ENCODE assay signal across 10 mouse cellular contexts in genomic region chr5:73193627-73194026, GRCm38 (mm10).
DNase-seq lines count a peak whose midpoint lies in the region; ATAC-seq and TF ChIP-seq lines count a peak whose summit lies in the region.
"Had no signal": no experiment of that assay in that cellular context is flagged by ENCODE, and none has a peak within 500 bp of the region (broad histone marks: within the 10 kb centered on the region; RNA-seq: fewer than 3 reads in every experiment).

No protein-coding gene starts in this region.

- no peak for TF ChIP-seq POLR2A in bone marrow, adult 2 months (IDR thresholded peaks at IDR 0.05; ENCODE audit: borderline replicate concordance, control insufficient read depth, low read depth, low read length)

- H3K4me1 ChIP-seq in kidney, embryonic 16.5 days (ENCODE audit: insufficient read depth, low read length), result peaks cover 23% of the 10 kb centered on the region
- peaks cover under 1% of the 10 kb centered on the region; the same call in 1 of the 2 replicates for H3K4me1 ChIP-seq in bone marrow, adult 2 months (ENCODE audit: control insufficient read depth, insufficient read depth, low read length)
- H3K4me1 ChIP-seq in limb, embryonic 10.5 days, result peaks cover 24% of the 10 kb centered on the region
- no peaks in the 10 kb centered on the region for H3K4me1 ChIP-seq in hindbrain, embryonic 16.5 days (ENCODE audit: control insufficient read depth, insufficient read depth, low read depth, low read length)

- peaks cover 1% of the 10 kb centered on the region for H3K9me3 ChIP-seq in kidney, embryonic 16.5 days (ENCODE audit: low read length)
- no peaks in the 10 kb centered on the region for H3K9me3 ChIP-seq in limb, embryonic 10.5 days (replicated peaks)
- no peaks in the 10 kb centered on the region for H3K9me3 ChIP-seq in hindbrain, embryonic 16.5 days (ENCODE audit: control insufficient read depth, low read length)

- H3K4me3 ChIP-seq in kidney, embryonic 16.5 days (ENCODE audit: low read length), result no peak overlapping the region
- H3K4me3 ChIP-seq in bone marrow, adult 2 months (replicated peaks; ENCODE audit: control insufficient read depth, low read depth, low read length), result no peak overlapping the region
- H3K4me3 ChIP-seq in limb, embryonic 10.5 days, result no peak overlapping the region
- no peak overlapping the region for H3K4me3 ChIP-seq in hindbrain, embryonic 16.5 days (ENCODE audit: low read length)
- H3K4me3 ChIP-seq: limb, embryonic 12.5 days had no signal

- no peak overlapping the region; the same call in 1 of the 2 replicates for H3K4me2 ChIP-seq in kidney, embryonic 16.5 days (replicated peaks; ENCODE audit: low read depth, low read length)
- no peak overlapping the region for H3K4me2 ChIP-seq in hindbrain, embryonic 16.5 days (ENCODE audit: low read length)
- H3K4me2 ChIP-seq: limb, embryonic 12.5 days had no signal

- peaks cover 4% of the 10 kb centered on the region for H3K36me3 ChIP-seq in kidney, embryonic 16.5 days (ENCODE audit: insufficient read depth, low read length)
- H3K36me3 ChIP-seq in limb, embryonic 10.5 days, result peaks cover 15% of the 10 kb centered on the region
- H3K36me3 ChIP-seq in hindbrain, embryonic 16.5 days (ENCODE audit: control insufficient read depth, insufficient read depth, low read length), result 0 out of 2 replicates have a peak, but pooled peaks cover 2% of the 10 kb centered on the region

- no peak for DNase-seq in kidney, postnatal 4 days
- no peak for DNase-seq in limb, embryonic 10.5 days (ENCODE audit: low spot score)
- no peak for DNase-seq in adrenal gland, postnatal 36 days
- no peak for DNase-seq in urinary bladder, postnatal 14 days (ENCODE audit: low spot score)
- DNase-seq: cerebellum, adult 2 months had no signal

- WGBS in kidney, embryonic 16.5 days, result 32% methylated on average over 10 of the region's 10 CpGs
- 15% methylated on average over 10 of the region's 10 CpGs for WGBS in bone marrow, adult 2 months
- WGBS in limb, embryonic 10.5 days, result 78% methylated on average over 10 of the region's 10 CpGs
- WGBS in hindbrain, embryonic 16.5 days, result 72% methylated on average over 10 of the region's 10 CpGs

- TF ChIP-seq CTCF in bone marrow, adult 2 months (IDR thresholded peaks at IDR 0.05; ENCODE audit: control insufficient read depth, insufficient read depth, low read length), result no peak

- no peaks in the 10 kb centered on the region for H3K27me3 ChIP-seq in kidney, embryonic 16.5 days (ENCODE audit: insufficient read depth, low read length)
- no peaks in the 10 kb centered on the region for H3K27me3 ChIP-seq in limb, embryonic 10.5 days (ENCODE audit: low read depth, poor library complexity, severe bottlenecking)
- H3K27me3 ChIP-seq in hindbrain, embryonic 16.5 days (replicated peaks; ENCODE audit: control insufficient read depth, insufficient read depth, low read length), result no peaks in the 10 kb centered on the region
- H3K27me3 ChIP-seq: limb, embryonic 12.5 days had no signal

- no peak overlapping the region for H3K9ac ChIP-seq in kidney, embryonic 16.5 days (replicated peaks; ENCODE audit: low read length)
- no peak overlapping the region for H3K9ac ChIP-seq in hindbrain, embryonic 16.5 days (ENCODE audit: low read depth, low read length)
- H3K9ac ChIP-seq: limb, embryonic 12.5 days had no signal

- peak overlapping the region; percentile 70 for H3K27ac ChIP-seq in kidney, embryonic 16.5 days (ENCODE audit: low read length)
- H3K27ac ChIP-seq in bone marrow, adult 2 months (ENCODE audit: control insufficient read depth, insufficient read depth, low read depth, low read length, poor library complexity), result peak overlapping the region; percentile 9
- peak overlapping the region; percentile 40; the same call in 1 of the 2 replicates for H3K27ac ChIP-seq in limb, embryonic 10.5 days
- H3K27ac ChIP-seq in hindbrain, embryonic 16.5 days (ENCODE audit: low read depth, low read length), result no peak overlapping the region
- H3K27ac ChIP-seq: limb, embryonic 12.5 days had no signal

- ATAC-seq in kidney, embryonic 16.5 days (ENCODE audit: low FRiP score, low TSS enrichment), result 0 out of 2 replicates have a peak, but pooled peaks have one; percentile 39
- peak; percentile 74 for ATAC-seq in megakaryocyte-erythroid progenitor cell, adult 5-6 weeks (replicated peaks; ENCODE audit: low FRiP score, low TSS enrichment, poor library complexity, severe bottlenecking)
- no peak for ATAC-seq in hindbrain, embryonic 16.5 days
